Mouse (Mus musculus): ENCODE results near the gene Bmp6.

The Bmp6 gene

DNA sequence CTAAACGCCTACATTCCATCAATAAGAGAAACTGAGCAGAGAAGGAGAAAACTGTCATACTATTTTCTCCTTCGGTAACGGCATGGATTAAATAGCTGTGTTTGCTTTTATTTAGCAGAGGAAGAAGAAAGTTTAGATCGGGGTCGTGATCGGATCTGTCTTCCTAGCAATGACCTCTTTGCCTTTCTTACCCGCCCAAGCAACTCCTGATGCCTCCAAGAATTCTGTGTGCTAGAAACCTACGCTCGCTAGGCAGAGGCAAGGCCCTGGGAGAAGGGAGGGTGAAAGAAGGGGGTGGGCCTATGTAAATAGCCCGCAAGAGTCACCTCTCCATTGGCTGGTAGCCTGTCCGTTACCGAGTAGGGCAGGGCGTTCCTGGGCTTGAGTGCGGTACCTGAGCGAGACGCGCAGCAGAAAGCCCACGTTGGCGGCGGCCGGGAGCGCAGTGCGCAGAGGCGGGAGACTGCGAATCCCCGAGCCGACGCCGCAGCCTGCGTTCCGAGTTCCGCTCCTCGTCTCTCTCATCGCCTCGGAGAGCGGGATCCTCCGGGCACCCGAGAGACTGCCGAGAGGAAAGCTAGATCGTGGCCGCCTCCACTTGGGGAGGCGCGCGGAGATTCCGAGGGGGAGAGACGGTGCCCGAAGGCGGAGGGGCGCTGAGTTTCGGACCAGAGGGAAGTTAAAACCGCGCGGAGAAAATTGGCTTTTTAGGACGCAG is at the start of gene Bmp6:
Gene Bmp6, plus strand, starts transcription at position 395 of the 718 bp plus-strand sequence.
- peak; percentile 15 for DNase-seq (ENCODE audit: low read depth, low spot score)

DNA sequence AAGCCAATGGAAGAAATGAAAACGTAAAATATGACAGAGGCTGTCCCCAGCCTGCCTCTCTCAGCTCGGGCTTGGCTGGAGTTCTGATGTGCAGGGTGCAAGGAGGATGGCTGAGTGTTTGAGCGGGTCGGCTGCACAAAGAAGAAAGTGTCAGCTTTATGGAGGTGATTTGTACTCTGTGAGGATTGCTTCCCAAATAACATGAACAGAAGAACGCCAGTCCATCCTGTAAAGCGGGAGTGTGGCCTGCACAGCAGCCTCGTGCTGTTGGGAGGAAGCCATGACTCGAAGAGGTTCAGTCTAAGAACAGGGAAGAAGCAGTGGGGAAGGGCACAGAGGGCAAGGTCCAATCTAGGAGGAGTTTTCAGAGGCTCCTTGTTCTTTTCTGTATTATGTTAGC is 48.7 kb upstream of the Bmp6 start:
- DNase-seq (ENCODE audit: low read depth, low spot score): no peak

DNA sequence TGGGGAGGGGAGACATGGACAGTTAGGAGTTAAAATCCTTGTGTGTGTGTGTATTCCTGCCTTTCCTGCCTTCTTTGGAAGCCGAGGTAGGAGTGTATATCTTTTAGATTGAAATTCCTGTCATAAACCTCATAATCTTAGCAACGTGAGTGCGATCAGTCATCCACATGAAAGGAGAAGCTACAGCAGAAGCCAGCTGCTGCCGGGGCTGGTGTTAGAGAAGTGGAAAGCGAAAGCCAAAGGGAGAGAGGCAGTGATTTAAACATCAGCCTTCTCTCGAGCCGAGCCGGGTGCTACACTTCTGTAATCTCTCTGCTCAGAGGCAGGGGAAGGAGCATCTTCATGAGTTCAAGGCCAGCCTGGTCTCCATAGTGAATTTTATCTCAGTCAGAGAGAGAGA is 48.3 kb upstream of the Bmp6 start:
- no peak for DNase-seq (ENCODE audit: low read depth, low spot score)

DNA sequence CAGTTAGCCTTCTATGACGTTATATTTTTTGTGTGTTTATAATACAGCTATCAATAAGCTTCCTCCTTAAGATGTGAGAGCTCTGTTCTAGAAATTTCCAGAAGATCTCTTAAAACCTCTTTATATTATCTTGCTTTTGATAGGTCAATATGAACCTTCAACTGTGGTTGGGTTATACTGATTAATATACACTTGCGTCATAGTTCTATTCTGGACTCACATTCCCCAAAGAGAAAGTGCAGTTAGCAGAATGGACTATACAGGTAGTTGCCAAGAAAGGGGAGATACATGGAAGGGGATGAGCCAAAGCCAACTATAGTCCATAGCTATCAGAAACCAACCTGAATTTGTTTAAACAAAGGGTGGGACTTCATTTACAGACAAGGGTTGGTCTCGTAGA is 33.8 kb upstream of the Bmp6 start:
- no peak for DNase-seq (ENCODE audit: low read depth, low spot score)

DNA sequence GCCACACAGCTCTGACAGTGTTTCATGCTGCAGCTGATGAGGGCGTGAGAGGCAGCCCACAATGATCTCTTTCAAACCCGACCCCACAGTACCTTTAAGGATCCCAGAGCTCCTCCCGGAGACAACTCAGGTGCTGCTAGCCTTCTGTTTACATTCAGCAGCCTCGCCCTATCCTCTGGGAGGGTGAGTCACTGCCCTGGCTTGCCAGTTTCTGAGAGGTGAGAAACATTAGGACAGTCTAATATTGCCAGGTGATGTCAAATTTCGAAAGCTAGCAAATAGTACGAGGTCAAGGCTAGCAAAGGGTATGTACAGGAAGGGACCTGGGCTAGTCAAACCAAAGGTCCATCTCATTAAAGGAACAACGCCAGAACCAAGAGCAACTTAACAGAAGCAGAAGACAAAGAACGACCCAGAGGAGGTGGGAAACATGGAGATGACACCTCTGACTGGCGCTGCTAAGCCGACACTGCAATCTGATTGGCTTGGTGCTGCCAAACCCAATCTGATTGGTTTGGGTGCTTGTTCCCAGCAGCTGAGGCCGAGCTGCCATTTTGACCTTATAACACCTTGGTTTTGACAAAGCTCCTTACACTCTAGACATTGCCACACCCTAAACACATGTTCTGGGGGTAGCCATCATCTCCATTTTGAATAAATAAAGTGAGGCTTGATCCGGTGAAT is 32.4 kb upstream of the Bmp6 start:
- no peak for DNase-seq (ENCODE audit: low read depth, low spot score)

DNA sequence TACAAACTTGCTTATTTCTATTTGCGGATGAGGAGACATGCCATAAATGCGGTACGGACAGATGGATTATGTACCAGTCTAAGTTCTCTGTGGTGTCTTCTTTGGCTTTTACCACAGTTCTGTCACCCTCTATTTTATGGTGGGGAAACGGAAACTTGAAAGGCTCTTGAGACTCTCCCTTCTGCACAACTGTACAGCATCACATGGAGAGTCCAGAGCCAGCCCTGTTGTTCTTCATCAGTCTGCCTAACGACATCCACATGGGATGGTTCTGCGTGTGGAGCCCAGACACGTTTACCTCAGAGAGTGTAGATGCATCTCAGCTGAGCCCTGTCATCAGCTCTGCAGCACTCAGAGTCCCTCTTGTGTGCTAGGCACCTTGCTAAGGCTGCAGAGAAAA is 30.3 kb upstream of the Bmp6 start:
- no peak for DNase-seq (ENCODE audit: low read depth, low spot score)

DNA sequence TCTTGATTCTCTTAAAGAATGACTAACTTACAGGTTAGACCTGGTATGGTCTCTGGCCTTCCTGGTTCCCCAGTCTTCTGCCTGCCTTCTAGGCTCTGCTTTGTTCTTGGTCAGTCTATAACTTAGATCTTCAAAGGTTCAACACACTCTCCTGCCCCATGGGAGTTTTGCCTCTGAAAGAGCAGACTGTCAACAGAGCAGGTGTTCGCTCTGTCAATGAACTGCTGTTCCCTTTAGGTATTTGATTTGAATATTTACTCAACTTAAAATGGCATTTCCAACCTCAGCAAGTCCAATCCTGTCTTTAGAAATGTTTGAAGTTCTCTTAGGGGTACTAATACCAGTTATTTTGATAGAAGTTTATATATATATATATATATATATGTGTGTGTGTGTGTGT is 26.5 kb upstream of the Bmp6 start:
- no peak for DNase-seq (ENCODE audit: low read depth, low spot score)

DNA sequence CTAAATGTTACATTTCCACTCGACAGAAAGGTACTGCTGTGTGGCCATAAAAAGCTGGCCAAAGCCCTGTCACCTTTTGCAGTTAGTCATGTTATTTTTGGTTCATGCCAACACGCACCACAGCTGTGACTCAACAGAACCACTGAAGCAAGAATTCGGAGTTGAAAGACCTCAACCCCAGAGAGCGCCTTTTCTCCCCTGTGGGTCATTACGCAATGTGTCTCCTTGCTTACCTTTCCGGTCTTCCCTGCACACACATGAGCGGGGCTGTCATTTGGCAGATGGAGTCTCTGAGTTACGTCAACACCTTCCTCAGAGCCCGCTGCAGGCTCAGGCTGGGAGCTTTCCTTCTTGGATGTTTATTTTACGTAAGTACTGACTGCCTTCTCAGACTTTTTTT is 24.6 kb upstream of the Bmp6 start:
- DNase-seq (ENCODE audit: low read depth, low spot score): no peak

DNA sequence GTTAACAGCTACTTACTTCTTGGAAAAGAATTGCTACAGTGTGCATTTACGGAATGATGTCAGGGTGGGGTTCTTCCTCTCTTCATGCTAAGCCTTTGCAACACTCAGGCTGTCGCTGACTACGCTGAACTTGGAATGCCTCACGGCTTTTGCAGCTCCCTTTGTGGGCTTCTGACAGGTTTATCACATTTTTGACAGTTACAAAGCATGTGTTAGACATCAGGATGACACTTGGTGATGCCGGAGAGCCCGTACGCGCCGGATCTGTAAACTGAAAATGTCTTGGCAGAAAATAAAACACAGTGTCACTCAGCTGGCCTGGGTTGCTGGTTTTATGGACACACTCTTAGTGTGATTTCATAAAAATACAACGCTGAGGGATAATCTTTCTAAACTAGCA is 20.5 kb upstream of the Bmp6 start:
- no peak for DNase-seq (ENCODE audit: low read depth, low spot score)

DNA sequence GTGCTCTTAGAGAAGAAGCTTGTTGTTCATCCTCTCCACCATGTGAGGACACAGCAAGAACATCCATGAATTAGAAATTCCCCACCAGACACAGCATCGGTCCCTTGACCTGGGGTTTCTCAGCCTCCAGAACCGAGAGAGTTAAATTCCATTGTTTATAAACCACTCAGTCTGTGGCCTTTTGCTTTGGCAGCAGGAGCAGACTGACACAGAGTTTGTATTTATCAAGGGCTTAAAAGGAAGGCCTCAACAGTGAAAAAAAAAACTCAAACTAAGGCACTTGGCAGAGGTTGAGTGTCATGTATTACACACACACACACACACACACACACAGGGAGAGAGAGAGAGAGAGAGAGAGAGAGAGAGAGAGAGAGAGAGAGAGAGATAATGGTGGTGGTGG is 17.5 kb upstream of the Bmp6 start:
- DNase-seq (ENCODE audit: low read depth, low spot score): no peak

DNA sequence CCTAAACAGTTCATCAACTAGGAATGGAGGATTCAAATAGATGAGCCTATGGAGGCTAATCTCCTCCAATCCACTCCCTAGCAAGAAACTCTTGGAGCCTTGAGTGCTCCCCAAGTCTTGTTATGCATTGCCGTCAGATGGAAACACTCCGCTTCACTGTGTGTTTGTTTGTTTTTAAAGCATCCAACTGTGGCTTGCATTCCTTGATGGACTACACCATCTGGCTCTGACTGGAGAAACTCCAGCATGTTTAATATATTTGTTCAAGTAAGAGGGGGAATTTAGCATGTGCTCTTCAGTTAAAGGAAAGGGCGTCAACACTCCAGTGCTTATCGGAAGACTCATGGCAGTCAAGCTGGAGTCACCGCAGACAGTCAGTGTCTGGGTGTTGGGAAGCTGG is 11.4 kb upstream of the Bmp6 start:
- DNase-seq (ENCODE audit: low read depth, low spot score): no peak

DNA sequence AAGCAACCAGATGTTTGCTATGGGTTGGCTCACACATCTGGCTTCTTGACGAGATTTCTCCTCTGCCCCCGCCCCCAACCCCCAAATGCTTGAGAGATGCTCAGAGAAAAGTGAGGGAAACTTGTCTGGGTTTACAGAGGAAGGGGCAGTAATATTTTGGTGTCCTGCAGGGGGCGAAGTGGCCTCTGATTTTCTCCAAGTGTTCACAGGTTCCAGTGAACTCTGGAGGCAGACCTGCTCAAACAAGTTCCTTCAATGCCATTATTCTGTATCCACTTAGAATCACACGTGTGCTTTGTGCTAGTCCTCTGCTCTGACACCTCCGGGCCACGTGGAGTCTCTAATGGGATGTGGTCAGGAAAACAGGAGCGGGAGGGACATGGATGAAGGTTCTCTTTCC is 2.3 kb upstream of the Bmp6 start:
- no peak for DNase-seq (ENCODE audit: low read depth, low spot score)

DNA sequence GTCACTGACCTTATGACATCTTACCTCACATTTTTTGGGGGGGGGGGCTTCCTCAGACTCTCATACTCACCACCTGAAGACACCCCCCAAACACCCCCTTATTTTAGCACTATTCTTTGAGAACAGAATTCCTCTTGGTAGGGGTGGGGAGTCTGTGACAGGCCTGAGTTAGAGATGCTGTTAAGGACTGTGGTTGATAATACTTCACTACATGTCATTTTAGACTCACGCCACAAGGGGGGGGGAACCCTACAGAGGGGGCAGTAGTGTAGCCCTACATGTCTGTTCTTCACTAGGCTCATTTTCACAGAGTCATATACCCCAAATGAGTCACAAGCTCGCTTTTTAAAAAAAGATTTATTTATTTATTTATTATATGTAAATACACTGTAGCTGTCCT is 1.7 kb upstream of the Bmp6 start:
- no peak for DNase-seq (ENCODE audit: low read depth, low spot score)

DNA sequence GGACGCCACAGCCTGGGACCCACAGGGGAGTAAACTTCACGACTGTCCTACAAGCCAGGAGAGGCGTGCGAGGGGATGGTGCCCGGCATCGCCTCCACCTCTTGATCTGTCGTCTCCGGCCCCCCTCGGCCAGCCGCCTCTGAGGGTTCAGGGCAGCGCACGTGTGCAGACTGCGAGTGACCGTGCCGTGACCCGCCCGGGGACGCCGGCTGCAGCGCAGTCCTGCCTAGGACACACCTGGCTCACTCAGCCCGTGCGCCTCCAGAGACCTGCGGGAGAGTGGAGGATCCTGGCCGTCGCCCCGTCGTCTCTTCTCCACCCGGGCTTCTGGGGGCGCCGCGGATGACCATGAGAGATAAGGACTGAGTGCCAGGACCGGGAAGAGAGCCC is 519 bp downstream of the Bmp6 start:
- no peak for DNase-seq (ENCODE audit: low read depth, low spot score)

DNA sequence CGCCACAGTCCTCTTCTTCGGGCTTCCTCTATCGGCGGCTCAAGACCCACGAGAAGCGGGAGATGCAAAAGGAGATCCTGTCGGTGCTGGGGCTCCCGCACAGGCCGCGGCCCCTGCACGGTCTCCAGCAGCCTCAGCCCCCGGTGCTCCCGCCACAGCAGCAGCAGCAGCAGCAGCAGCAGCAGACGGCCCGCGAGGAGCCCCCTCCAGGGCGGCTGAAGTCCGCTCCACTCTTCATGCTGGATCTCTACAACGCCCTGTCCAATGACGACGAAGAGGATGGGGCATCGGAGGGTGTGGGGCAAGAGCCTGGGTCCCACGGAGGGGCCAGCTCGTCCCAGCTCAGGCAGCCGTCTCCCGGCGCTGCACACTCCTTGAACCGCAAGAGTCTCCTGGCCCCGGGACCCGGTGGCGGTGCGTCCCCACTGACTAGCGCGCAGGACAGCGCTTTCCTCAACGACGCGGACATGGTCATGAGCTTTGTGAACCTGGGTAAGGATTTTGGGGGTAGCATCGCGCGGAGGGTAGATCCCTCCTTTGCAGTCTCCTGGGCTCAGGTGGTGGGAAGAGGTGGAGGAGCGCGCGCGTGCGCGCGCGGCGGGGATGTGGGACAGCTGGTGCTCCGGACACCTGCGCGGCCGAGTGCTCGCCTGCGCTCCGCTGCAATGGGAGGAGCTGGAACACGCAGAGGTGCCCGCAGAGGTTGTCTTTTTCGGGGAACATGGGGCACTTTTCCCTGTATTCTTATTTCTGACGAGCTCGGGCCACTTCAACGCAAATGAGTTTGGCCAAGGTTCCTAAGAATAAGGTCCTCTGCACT is 1.4 kb downstream of the Bmp6 start:
- DNase-seq (ENCODE audit: low read depth, low spot score): no peak

DNA sequence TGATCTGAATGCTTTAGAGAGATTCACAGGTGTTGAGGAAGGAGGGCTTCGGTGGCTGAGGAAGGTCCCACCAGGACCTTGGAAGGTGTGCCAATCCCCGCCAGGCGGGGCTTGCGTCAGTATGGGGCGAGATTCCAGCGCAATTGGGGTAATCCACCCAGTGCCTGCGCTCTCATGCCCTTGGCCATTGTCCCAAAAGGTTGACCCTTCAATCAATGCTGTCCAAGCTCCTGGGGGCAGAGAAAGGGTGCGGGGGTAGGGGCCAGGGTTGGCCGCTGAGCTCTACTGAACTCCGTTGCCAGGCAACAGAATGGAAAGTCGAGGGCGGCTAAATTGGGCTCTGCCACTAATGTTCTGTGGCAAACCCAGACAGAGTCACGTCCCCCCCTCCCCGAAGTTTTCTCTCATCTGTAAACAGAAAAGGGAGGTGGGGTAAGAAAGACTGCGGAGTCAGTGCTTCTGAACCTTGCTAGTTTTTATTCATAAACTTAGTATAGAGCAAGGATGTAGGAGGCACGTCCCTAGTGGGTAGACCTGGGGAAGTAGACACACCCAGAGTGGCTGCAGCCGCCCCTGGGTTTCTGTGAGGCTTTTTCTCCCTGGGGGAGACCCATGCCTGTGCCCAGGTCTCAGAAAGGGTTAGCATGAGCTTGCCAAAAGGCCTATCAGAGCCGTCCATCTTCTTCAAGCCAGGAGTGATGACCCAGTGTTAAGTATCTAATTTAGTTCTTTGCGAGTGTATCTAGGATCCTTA is 2.3 kb downstream of the Bmp6 start:
- no peak for DNase-seq (ENCODE audit: low read depth, low spot score)

DNA sequence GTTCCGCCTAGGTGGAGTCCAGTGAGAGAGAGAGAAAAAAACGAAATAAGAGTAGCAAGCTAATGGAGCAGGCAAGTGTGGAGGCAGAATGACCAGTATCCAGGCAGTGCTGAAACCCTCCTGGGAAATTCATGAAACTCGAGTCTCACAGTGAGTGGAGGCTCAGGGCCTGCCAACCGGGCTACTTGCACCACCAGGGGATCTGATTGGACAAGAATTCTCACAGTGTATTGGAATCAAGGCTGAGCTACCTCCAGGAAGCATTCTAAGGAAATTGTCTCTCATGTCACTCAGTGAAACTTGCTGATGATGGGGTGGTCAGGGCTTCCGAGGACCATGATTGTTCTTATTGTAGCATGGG is 2.8 kb downstream of the Bmp6 start:
- no peak for DNase-seq (ENCODE audit: low read depth, low spot score)

DNA sequence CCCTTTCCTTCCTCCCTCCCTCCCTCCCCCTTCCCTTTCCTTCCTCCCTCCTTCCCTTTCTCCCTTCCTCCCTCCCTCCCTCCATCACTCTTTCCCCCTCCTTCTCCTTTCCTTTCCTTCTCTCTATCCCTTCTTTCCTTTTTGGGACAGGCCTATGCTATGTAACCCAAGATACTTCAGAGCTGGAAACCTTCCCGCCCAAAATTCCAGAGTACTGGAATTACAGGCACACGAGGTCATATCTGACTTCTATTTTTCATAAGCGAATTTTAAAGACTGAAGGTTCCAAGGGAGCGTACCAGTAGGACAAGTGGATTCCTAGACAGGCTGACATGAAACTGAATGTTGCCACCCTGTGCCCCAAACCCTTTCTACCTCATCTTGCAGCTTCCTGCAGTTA is 4.1 kb downstream of the Bmp6 start:
- no peak for DNase-seq (ENCODE audit: low read depth, low spot score)

DNA sequence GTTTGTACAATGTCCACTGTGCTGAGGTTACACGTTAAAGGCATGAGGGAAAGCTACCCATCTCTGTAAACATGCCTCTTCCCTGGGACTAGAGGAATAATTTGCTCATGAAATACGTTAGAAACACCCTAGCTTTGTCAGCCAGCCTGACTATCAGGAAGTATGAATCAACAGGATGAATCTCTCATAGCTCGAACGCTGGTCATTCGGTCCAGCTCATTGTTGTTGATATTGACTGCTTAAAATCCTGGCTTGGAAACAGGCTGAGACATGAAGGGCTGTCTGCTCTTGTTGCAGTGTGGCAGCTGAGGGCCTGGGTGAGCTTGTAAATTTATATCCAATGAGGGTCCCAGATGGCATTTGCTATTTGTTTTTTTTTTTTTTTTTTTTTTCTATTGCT is 4.9 kb downstream of the Bmp6 start:
- no peak for DNase-seq (ENCODE audit: low read depth, low spot score)

DNA sequence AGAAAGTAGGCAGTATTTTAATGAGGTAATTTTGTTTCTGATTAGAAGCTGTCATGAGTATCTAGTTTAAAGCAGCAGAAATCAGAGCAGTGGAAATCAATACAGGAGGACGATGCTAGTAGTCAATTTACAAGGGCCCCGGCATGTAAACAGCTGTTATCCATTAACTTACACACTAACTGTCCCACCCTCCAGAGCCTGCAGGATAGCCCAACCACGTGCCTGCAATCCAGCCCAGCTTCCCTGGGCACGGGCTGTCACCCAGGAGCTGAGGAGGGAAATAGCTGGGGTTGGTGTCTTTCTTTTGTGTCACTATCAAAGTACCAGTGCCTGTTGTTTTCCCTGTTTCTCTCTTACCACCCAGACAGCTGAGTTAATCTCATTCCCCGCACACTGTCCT is 7.1 kb downstream of the Bmp6 start:
- no peak for DNase-seq (ENCODE audit: low read depth, low spot score)

DNA sequence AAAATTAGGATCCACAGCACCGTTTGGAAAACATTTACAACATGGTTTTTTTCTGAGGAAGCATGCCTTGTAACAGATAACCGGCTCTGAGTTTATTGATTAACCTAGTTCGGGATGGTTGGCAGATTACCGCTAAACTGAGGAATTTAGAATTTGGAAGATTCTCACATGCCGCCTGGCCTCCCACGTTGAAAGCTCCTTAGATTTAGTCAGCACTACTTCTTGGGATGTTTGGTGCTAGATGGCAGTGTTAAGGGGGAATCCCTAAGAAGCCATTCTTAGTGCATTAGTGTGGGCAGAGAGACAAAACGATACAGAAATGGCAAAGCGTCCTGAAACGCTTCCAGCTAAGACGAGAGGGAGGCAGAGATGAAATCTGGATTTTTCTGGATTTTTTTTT is 8.1 kb downstream of the Bmp6 start:
- DNase-seq (ENCODE audit: low read depth, low spot score): no peak

Data from CD4-positive helper T cell, adult 2 months (primary cell).